Mouse (Mus musculus) thymus, adult 2 months (tissue): ENCODE measurements around the gene Tenm4. TPM values are rescaled to one million over a fixed set of nuclear protein-coding genes. Genes with fewer than 3 reads are reported as not detected.

ENCODE experiments used
- DNase-seq: peaks from one replicate; pipeline ENCODE4 v3.0.0; 2021
- H3K27ac ChIP-seq: fragments of 200-500 bp; 2 replicates; pipeline ENCODE4 v1.5.1; 2012; ENCODE audit warnings: low read length, control low read depth; ENCODE audit not compliant: control insufficient read depth, insufficient read depth
- H3K27me3 ChIP-seq: fragments of 200-500 bp; 2 replicates; pipeline ENCODE4 v1.6.1; 2012; ENCODE audit warnings: mild to moderate bottlenecking, low read length, moderate library complexity, mixed read lengths; ENCODE audit not compliant: control insufficient read depth, insufficient read depth
- H3K36me3 ChIP-seq: fragments of 200-500 bp; 2 replicates; pipeline ENCODE4 v1.6.1; 2012; ENCODE audit warnings: mild to moderate bottlenecking, low read length, moderate library complexity; ENCODE audit not compliant: control insufficient read depth, insufficient read depth
- H3K4me1 ChIP-seq: fragments of 200-500 bp; replicated peaks from 2 replicates; pipeline ENCODE4 v1.6.1; 2012; ENCODE audit warnings: low read length; ENCODE audit not compliant: control insufficient read depth, insufficient read depth
- H3K4me3 ChIP-seq: fragments of 200-500 bp; 2 replicates; pipeline ENCODE4 v1.5.1; 2012; ENCODE audit warnings: mild to moderate bottlenecking, low read length, control low read depth, moderate library complexity; ENCODE audit not compliant: control insufficient read depth, insufficient read depth
- CTCF ChIP-seq: fragments of 200-500 bp; IDR thresholded peaks from 2 replicates; pipeline ENCODE4 v1.5.1; 2012; ENCODE audit warnings: mild to moderate bottlenecking, control low read depth, low read length, moderate library complexity, borderline replicate concordance; ENCODE audit not compliant: control insufficient read depth, poor library complexity, insufficient read depth; ENCODE audit errors: extremely low read depth
- POLR2A ChIP-seq: fragments of 200-500 bp; IDR thresholded peaks from 2 replicates; pipeline ENCODE4 v1.6.1; 2012; ENCODE audit warnings: mild to moderate bottlenecking, low read length, control low read depth, moderate library complexity; ENCODE audit not compliant: control insufficient read depth, poor library complexity, insufficient read depth; ENCODE audit errors: extremely low read depth
- WGBS: fragments of 180-500 bp; shearing (Covaris S2); methylation state at CpG from one replicate; pipeline ENCODE4 v1.1.7; 2018; 5-methylcytosine and 5-hydroxymethylcytosine counted together
- polyA plus RNA-seq: library from polyadenylated mRNA; depleted of rRNA; stranded (reverse); fragments of >200 nt; gene quantifications from 2 replicates; pipeline ENCODE4 v1.2.3, GENCODE M21; 2012

Tenm4 gene
- polyA plus RNA-seq, 1 experiment = 2.7 TPM

DNA sequence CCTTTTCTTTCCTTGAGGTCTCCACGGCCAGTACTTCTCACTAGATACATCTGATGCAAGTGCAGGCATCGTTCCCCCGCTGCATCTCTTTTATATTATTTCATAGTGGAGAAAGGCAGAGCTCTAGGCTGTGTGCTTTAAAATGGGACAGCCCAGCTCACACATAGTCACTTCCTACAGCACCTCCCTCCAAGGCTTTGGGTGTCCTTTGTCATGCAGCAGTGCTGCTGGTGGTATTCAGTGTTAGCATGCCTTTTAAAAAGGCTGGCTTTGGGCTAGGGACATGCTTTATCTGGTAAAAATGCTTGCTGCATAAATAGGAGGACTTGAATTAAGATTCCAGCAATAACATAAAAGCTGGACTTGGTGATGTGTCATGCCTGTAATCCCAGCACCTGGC, 499.0 kb downstream of the Tenm4 start:
- Histone ChIP-seq H3K27ac (no peak overlapping the region), H3K4me1 (no peaks in the 10 kb centered on the region), H3K4me3 (no peak overlapping the region), H3K36me3 (no peaks in the 10 kb centered on the region), H3K27me3 (no peaks in the 10 kb centered on the region)
- 90% methylated on average over 3 of the region's 3 CpGs for WGBS
- TF ChIP-seq POLR2A (no peak), CTCF (no peak)
- DNase-seq = no peak

DNA sequence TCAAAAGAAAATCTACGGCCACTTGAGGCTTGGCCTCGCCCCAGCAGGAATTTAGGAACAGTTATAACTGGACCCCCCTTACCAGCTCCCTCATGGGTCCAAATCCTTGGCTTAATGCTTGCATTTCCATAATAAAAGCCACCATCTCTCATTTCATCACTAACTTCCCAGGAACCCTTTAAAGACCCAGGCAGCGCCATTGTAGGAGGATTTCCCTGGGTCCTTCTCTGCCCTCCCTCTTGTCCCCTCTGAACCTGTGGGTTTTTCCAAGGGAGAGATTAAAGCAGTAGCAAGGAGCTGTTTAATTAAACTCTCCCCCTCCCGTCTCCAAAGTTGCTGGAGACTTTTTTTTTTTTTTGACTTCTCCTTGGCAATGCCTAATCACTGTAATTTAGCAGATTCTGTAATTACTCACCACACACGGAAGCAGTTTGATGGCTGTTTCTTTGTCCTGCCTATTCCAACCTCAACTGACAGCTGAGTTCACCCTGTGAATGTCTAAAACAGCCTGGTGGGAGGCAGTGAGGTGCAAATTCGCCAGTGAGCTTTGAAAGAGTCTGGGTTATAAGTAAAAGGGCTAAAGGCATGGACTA, 501.4 kb downstream of the Tenm4 start:
- TF ChIP-seq POLR2A (no peak), CTCF (no peak)
- Histone ChIP-seq H3K36me3 (no peaks in the 10 kb centered on the region), H3K27ac (no peak overlapping the region), H3K27me3 (no peaks in the 10 kb centered on the region), H3K4me1 (no peaks in the 10 kb centered on the region), H3K4me3 (no peak overlapping the region)
- DNase-seq = no peak
- WGBS = 78% methylated on average over 6 of the region's 6 CpGs

DNA sequence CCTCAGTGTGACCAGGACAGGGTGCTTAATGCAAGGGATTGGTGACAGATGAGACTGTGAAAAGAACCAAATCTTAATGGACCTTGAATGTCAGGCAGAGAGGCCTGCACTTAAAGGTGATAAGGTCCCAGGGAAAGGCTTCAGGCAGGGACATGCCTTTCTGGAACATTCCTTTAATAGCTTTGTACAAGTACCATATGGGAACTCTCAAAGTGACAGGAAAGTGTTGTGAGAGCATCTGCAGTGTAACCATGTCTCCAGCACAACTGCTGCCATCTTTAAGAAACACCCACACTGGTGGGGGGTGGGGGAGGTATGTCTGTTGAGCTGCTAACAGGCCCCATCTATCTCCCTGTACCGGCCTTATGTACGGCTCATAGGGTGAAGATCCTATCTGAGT, 506.0 kb downstream of the Tenm4 start:
- DNase-seq = no peak

DNA sequence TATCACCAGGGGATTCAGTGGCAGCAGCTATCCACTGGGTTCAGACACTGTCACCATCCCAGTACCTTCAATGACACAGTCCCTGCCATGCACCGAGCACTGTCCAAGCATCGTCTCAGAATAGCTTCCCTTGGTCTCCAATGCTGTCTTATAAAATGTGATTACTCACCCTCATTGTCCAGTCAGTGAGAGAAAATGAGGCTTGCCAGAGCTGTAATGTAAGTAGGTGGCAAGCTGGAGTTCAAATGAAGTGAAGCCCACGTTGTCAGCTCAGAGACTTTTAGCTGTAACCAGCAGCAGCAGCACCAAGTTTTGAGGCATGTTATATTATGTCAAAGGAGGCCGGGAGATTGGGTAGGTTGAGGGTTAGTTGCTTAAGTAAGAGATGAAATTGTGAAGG, 507.2 kb downstream of the Tenm4 start:
- Histone ChIP-seq H3K4me3 (no peak overlapping the region), H3K4me1 (no peaks in the 10 kb centered on the region), H3K27ac (no peak overlapping the region), H3K36me3 (no peaks in the 10 kb centered on the region), H3K27me3 (no peaks in the 10 kb centered on the region)
- TF ChIP-seq POLR2A (no peak), CTCF (no peak)
- 91% methylated on average over 4 of the region's 4 CpGs for WGBS
- no peak for DNase-seq

More for the DNA sequence above, 506.0 kb downstream of the Tenm4 start:
- Histone ChIP-seq H3K4me1 (no peaks in the 10 kb centered on the region), H3K4me3 (no peak overlapping the region), H3K27me3 (no peaks in the 10 kb centered on the region), H3K27ac (no peak overlapping the region), H3K36me3 (no peaks in the 10 kb centered on the region)
- 96% methylated on average over 2 of the region's 2 CpGs for WGBS
- TF ChIP-seq CTCF (no peak), POLR2A (no peak)

DNA sequence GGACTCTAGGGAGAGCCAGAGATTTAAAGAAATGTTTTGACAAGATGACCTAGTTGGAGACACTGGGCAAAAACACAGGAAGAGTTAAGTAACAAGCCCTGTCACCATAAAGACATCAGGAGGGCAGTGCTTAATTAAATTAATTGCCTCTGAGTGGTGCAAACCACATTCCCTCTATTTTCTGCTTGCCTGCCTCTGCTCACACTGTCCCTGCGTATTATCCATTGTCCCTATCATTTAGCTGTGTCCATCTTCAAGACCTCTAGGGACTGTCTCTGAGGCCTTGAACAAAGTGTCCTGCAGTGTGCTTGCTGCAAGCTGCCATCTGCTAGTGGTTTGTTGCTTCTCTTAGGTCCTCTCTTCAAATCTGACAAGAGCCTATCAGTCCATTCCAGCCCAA, 508.7 kb downstream of the Tenm4 start:
- H3K36me3 ChIP-seq = no peaks in the 10 kb centered on the region
- 91% methylated on average over 1 of the region's 1 CpGs for WGBS
- no peak overlapping the region for H3K27ac ChIP-seq
- no peaks in the 10 kb centered on the region for H3K4me1 ChIP-seq
- H3K4me3 ChIP-seq = no peak overlapping the region
- no peak for TF ChIP-seq CTCF
- TF ChIP-seq POLR2A = no peak
- DNase-seq = no peak
- H3K27me3 ChIP-seq = no peaks in the 10 kb centered on the region

DNA sequence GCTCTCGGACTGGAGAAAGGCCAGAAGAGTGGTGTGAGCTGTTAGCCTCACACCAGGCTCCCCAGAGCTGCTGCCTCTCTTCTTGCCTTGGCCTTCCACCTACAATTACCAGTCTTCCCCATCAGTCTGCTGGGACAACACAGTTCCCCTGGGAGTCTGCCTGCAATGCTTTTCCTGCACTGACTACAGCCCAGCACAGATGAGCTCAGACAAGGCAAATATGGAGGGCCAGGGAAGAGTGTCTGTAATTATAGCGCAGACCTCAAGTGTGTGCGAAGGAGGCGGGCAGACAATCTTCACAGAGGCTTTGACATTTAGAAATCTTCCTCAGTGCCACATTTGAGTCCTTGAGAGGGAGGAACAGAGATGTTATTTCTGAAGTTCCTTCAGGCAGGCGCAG, 509.4 kb downstream of the Tenm4 start:
- Histone ChIP-seq H3K27me3 (no peaks in the 10 kb centered on the region), H3K4me3 (no peak overlapping the region), H3K4me1 (no peaks in the 10 kb centered on the region), H3K36me3 (no peaks in the 10 kb centered on the region), H3K27ac (no peak overlapping the region)
- WGBS = 96% methylated on average over 5 of the region's 5 CpGs
- no peak for DNase-seq
- TF ChIP-seq POLR2A (no peak), CTCF (no peak)

DNA sequence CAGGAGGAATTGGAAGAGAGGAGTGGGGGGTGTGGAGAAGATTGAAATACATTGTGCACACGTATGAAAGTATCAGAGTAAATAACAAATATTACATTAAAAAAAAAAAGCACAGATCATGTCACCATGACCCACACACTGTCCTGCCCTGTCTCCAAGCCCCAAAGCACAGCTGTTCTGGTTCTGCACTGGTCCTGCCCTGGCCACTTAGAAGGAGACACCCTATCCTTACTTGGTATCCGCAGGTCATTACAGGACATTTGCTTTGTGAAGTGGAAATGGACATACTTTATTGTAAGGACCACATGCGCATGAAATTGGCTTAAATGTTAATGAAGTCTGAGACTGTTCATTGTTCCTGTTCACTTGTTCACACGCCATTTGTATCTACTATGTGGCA, 510.8 kb downstream of the Tenm4 start:
- Histone ChIP-seq H3K27me3 (no peaks in the 10 kb centered on the region), H3K36me3 (no peaks in the 10 kb centered on the region), H3K4me1 (no peaks in the 10 kb centered on the region), H3K4me3 (no peak overlapping the region), H3K27ac (no peak overlapping the region)
- DNase-seq = no peak
- 95% methylated on average over 4 of the region's 4 CpGs for WGBS
- TF ChIP-seq CTCF = no peak
- no peak for TF ChIP-seq POLR2A
